Mouse (Mus musculus): ENCODE measurements around the gene Rhog. TPM values are rescaled to one million over a fixed set of nuclear protein-coding genes. Genes with fewer than 3 reads are reported as not detected.
A peak's percentile ranks its signal among the peaks of the same experiment; 100 is the strongest.

Gene Rhog
- polyA plus RNA-seq, 1 experiment from 2014 or later: 66.6 TPM

DNA sequence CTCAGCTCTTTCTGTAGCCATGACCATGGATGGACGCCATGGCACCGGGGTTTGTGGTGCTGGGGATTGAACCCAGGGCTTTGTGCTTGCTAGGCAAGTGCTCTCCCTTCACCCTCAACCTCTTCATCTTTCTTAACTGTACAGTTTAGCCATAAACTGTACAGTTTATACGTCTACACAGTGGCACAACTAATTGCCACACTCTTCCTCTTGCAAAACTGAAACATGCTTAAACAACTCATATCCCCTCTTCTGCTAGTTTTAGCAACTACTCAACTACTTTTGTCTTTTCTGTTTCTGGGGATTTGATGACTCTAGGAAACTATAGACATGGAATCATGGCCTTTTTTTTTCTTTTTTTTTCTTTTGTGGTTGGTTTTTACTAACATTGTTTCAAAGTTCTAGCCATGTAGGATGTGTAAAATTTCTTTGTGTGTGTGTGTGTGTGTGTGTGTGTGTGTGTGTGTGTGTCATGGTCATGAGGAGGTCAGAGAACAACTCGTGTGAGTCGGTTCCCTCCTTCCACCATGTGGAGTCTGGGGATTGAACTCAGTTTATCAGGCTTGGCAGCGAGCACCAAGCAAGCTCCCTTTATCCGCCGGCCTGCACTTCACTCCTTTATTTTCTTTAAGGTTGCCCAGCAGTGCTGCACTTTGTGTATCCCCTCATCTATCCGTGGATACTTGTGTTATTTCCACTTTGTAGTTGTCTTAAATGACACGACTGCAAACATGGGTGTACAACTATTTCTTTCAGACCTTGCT is 4.0 kb upstream of the Rhog start:
- H3K9me3 ChIP-seq (ENCODE audit: control insufficient read depth, low read length): no peaks in the 10 kb centered on the region

DNA sequence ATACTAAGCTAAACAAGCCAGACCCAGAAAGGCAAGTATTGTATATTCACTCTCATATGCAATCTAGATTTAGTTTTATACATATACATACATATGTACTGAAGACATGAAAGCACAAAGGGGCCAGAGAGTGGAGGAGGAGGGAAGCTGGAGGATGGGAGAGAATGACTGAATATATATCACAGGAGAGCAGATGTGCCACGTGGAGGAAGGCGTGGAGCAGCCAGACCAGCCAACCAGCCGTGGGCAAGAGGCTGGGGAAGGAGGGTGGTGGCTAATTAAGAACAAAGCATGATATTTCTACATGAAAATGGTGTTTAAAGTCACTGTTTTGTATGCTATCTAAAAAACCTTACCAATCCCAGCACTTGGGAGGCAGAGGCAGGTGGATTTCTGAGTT is 2.9 kb upstream of the Rhog start:
- H3K4me1 ChIP-seq (ENCODE audit: control insufficient read depth, insufficient read depth, low read length): no peaks in the 10 kb centered on the region
- H3K4me2 ChIP-seq (ENCODE audit: low read depth, low read length): no peak overlapping the region
- no peak for DNase-seq (ENCODE audit: low spot score)
- no peaks in the 10 kb centered on the region for H3K27me3 ChIP-seq (replicated peaks; ENCODE audit: control insufficient read depth, insufficient read depth, low read length)
- no peaks in the 10 kb centered on the region for H3K9me3 ChIP-seq (ENCODE audit: control insufficient read depth, low read length)
- no peaks in the 10 kb centered on the region for H3K36me3 ChIP-seq (ENCODE audit: control insufficient read depth, insufficient read depth, low read length)
- no peak overlapping the region for H3K27ac ChIP-seq (replicated peaks; ENCODE audit: low read depth, low read length)
- H3K4me3 ChIP-seq (ENCODE audit: low read depth, low read length): no peak overlapping the region
- no peak for ATAC-seq (ENCODE audit: low read depth)
- WGBS: 73% methylated on average over 3 of the region's 3 CpGs
- H3K9ac ChIP-seq (ENCODE audit: low read depth, low read length): no peak overlapping the region

More for the DNA sequence above, 4.0 kb upstream of the Rhog start:
- WGBS: 80% methylated on average over 10 of the region's 10 CpGs
- Histone ChIP-seq H3K4me2 (ENCODE audit: low read depth, low read length) (no peak overlapping the region), H3K27ac (replicated peaks; ENCODE audit: low read depth, low read length) (no peak overlapping the region), H3K9ac (ENCODE audit: low read depth, low read length) (no peak overlapping the region), H3K4me1 (ENCODE audit: control insufficient read depth, insufficient read depth, low read length) (no peaks in the 10 kb centered on the region), H3K27me3 (replicated peaks; ENCODE audit: control insufficient read depth, insufficient read depth, low read length) (no peaks in the 10 kb centered on the region), H3K36me3 (ENCODE audit: control insufficient read depth, insufficient read depth, low read length) (no peaks in the 10 kb centered on the region), H3K4me3 (ENCODE audit: low read depth, low read length) (no peak overlapping the region)
- ATAC-seq (ENCODE audit: low read depth) (no peak), DNase-seq (ENCODE audit: low spot score) (no peak)

DNA sequence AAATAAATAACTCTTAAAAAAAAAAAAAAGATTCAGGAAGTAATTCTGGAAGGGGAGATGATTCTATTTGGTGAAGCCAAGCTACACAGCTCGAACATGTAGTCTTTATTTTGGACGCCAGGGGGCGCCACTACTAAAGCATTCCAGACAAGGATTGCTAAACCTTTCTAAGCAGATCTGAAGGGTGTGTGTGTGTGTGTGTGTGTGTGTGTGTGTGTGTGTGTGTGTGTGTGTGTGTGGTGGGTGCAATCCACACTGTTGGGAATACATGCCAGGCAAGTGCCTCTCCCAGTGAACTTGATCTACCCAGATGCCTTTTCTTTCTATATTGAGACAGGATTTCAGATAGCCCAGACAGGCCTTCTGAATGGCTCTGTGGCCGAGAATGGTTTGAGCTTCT is 2.3 kb upstream of the Rhog start:
- Histone ChIP-seq H3K4me1 (ENCODE audit: control insufficient read depth, insufficient read depth, low read length) (no peaks in the 10 kb centered on the region), H3K9me3 (ENCODE audit: control insufficient read depth, low read length) (no peaks in the 10 kb centered on the region), H3K4me3 (ENCODE audit: low read depth, low read length) (no peak overlapping the region), H3K4me2 (ENCODE audit: low read depth, low read length) (no peak overlapping the region), H3K27me3 (replicated peaks; ENCODE audit: control insufficient read depth, insufficient read depth, low read length) (no peaks in the 10 kb centered on the region), H3K9ac (ENCODE audit: low read depth, low read length) (no peak overlapping the region), H3K36me3 (ENCODE audit: control insufficient read depth, insufficient read depth, low read length) (no peaks in the 10 kb centered on the region), H3K27ac (replicated peaks; ENCODE audit: low read depth, low read length) (no peak overlapping the region)
- DNase-seq (ENCODE audit: low spot score) (peak; percentile 62), ATAC-seq (ENCODE audit: low read depth) (peak; percentile 64)
- WGBS: 20% methylated on average over 4 of the region's 4 CpGs

DNA sequence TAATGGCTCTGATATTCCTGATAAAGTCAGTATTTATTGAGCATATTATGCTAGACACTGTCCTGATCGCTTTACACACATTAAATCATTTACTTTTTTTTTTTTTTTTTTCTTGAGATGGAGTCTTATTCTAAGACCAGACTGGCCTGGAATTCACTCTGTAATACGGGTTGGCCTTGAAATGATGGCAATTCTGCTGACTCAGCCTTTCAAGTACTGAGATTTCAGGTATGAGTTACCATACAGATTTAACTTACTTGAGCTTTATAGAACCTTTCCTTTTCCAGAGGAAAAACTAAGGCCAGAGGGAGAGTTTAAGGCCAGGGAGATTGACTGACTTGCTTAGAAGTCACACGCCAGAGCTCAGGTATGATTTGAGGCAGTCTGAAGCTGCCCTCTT is 782 bp upstream of the Rhog start:
- H3K4me1 ChIP-seq (ENCODE audit: control insufficient read depth, insufficient read depth, low read length): no peaks in the 10 kb centered on the region
- no peaks in the 10 kb centered on the region for H3K36me3 ChIP-seq (ENCODE audit: control insufficient read depth, insufficient read depth, low read length)
- H3K27me3 ChIP-seq (replicated peaks; ENCODE audit: control insufficient read depth, insufficient read depth, low read length): no peaks in the 10 kb centered on the region
- DNase-seq (ENCODE audit: low spot score) (no peak), ATAC-seq (ENCODE audit: low read depth) (no peak)
- 67% methylated on average over 3 of the region's 3 CpGs for WGBS
- no peak overlapping the region for H3K4me2 ChIP-seq (ENCODE audit: low read depth, low read length)
- H3K9me3 ChIP-seq (ENCODE audit: control insufficient read depth, low read length): no peaks in the 10 kb centered on the region
- no peak overlapping the region for H3K27ac ChIP-seq (replicated peaks; ENCODE audit: low read depth, low read length)
- no peak overlapping the region for H3K9ac ChIP-seq (ENCODE audit: low read depth, low read length)
- H3K4me3 ChIP-seq (ENCODE audit: low read depth, low read length): no peak overlapping the region

DNA sequence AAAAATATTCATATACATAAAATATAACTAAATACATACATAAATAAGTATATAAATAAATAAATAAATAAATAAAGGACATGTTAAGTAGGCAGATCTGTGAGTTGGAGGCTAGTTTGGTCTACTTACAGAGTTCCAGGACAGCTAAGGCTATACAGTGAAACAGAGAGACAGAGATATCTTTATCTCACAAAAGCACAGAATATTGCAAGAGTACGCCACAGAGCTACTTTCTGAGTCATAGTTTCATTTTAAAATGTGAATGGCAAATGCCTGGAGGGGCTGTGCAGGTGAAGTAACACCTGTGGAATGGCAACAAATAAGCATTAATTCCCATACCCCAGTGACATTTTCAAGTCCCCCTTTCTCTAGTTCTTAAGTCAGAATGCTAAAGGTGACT is 2.2 kb downstream of the Rhog start:
- Histone ChIP-seq H3K9ac (ENCODE audit: low read depth, low read length) (no peak overlapping the region), H3K9me3 (ENCODE audit: control insufficient read depth, low read length) (no peaks in the 10 kb centered on the region), H3K4me1 (ENCODE audit: control insufficient read depth, insufficient read depth, low read length) (peaks cover under 1% of the 10 kb centered on the region; the same call in 1 of the 2 replicates), H3K27me3 (replicated peaks; ENCODE audit: control insufficient read depth, insufficient read depth, low read length) (no peaks in the 10 kb centered on the region), H3K27ac (replicated peaks; ENCODE audit: low read depth, low read length) (no peak overlapping the region), H3K4me3 (ENCODE audit: low read depth, low read length) (no peak overlapping the region), H3K36me3 (ENCODE audit: control insufficient read depth, insufficient read depth, low read length) (no peaks in the 10 kb centered on the region), H3K4me2 (ENCODE audit: low read depth, low read length) (no peak overlapping the region)
- DNase-seq (ENCODE audit: low spot score) (no peak), ATAC-seq (ENCODE audit: low read depth) (no peak)
- WGBS: 73% methylated on average over 1 of the region's 1 CpGs

DNA sequence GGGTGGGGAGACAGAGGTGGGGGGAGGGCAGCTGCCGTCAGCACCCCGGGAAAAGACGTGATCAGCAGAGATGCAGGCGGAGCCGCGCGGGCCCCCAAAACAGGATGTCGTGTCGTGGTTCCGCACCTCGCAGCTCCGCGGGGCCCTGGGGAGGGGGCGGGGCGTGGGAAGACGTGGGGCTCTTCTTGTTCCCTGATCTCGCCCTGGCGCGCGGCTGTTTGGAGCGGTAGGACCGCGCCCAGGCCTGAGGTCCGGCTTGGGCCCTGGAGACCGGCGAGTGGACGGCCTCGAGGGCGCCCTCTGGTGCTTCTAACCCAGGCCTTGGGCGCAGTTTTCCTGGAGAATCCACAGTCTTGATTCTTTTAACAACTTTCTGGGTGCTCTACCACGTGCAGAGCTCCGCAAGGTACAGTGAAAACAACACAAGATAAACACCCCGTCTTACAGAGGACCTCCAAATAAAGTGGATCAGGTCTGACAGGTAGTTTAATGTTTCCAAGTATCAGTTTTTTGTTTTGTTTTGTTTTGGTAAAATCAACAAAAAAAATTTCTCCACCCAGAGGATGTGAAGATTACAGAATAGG is 5.1 kb downstream of the Rhog start:
- DNase-seq (ENCODE audit: low spot score) (peak; percentile 90), ATAC-seq (ENCODE audit: low read depth) (peak; percentile 75)
- H3K4me1 ChIP-seq (ENCODE audit: control insufficient read depth, insufficient read depth, low read length): peaks cover 29% of the 10 kb centered on the region
- H3K27ac ChIP-seq (replicated peaks; ENCODE audit: low read depth, low read length): peak overlapping the region; percentile 98
- H3K4me3 ChIP-seq (ENCODE audit: low read depth, low read length): peak overlapping the region; percentile 88
- H3K9me3 ChIP-seq (ENCODE audit: control insufficient read depth, low read length): no peaks in the 10 kb centered on the region
- WGBS: 1% methylated on average over 31 of the region's 33 CpGs
- H3K27me3 ChIP-seq (replicated peaks; ENCODE audit: control insufficient read depth, insufficient read depth, low read length): no peaks in the 10 kb centered on the region
- peak overlapping the region; percentile 81 for H3K4me2 ChIP-seq (ENCODE audit: low read depth, low read length)
- H3K36me3 ChIP-seq (ENCODE audit: control insufficient read depth, insufficient read depth, low read length): no peaks in the 10 kb centered on the region
- H3K9ac ChIP-seq (ENCODE audit: low read depth, low read length): peak overlapping the region; percentile 89

DNA sequence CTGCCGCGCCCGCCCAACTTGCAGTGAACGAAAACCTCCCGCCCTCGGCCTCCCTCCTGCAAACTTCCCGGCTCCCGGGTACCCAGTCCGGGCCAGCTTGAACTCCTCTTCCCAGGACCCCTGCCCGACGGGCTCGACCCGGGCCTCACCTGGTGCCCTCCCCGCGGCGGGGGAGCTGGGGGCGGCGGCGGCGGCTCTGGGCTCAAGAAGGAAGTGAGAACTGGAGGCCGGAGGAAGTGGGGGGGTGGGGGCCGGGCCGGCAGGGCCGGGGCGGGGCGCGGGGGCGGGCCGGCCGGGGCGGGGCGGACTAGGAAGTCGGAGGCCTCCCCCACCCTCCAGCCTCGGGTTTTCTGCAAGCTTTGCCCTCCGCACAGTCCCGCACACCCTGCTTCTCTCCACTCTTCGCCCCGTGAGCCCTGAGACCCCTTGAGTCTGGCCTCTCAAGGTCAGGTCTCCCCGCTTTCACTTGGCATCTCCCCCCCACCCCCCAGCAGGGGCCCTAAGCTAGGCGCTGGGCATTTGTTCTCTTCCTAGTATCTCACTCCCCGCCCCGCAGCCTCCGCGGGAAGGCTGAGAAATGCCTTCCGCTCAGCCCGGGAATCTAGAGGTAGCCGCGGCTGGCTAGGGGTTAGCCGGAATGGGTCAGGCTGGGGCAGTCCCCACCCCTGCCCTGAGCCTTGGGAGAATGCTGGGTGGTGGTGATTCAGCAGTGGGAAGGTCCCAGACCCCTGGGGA is 5.8 kb downstream of the Rhog start:
- DNase-seq (ENCODE audit: low spot score): peak; percentile 89
- under 1% methylated on average over 17 of the region's 49 CpGs for WGBS
- peaks cover 30% of the 10 kb centered on the region for H3K4me1 ChIP-seq (ENCODE audit: control insufficient read depth, insufficient read depth, low read length)
- H3K4me2 ChIP-seq (ENCODE audit: low read depth, low read length): peak overlapping the region; percentile 81
- no peaks in the 10 kb centered on the region for H3K36me3 ChIP-seq (ENCODE audit: control insufficient read depth, insufficient read depth, low read length)
- ATAC-seq (ENCODE audit: low read depth): peak; percentile 86
- H3K9ac ChIP-seq (ENCODE audit: low read depth, low read length): peak overlapping the region; percentile 89
- no peaks in the 10 kb centered on the region for H3K27me3 ChIP-seq (replicated peaks; ENCODE audit: control insufficient read depth, insufficient read depth, low read length)
- H3K9me3 ChIP-seq (ENCODE audit: control insufficient read depth, low read length): no peaks in the 10 kb centered on the region
- H3K27ac ChIP-seq (replicated peaks; ENCODE audit: low read depth, low read length): peak overlapping the region; percentile 98
- H3K4me3 ChIP-seq (ENCODE audit: low read depth, low read length): peak overlapping the region; percentile 88

DNA sequence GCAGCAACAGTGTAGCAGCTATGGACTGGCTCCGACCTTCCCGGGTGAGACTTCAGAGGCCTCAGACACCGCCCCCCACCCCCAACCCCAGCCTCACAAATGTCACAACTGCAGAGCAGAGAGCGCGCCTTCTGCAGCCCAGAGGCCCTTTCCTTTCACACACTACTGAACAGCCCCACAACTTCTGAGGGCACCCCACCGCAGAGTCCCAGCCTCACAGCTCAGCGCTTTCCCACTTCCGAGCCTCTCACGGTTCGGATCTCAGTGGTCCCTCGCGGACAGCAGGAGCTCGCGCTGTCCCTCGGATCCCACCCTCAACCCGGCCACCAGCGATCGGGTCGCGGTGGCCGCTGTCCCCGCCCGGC is 6.3 kb downstream of the Rhog start:
- H3K9me3 ChIP-seq (ENCODE audit: control insufficient read depth, low read length): no peaks in the 10 kb centered on the region
- no peaks in the 10 kb centered on the region for H3K36me3 ChIP-seq (ENCODE audit: control insufficient read depth, insufficient read depth, low read length)
- ATAC-seq (ENCODE audit: low read depth) (peak; percentile 39), DNase-seq (ENCODE audit: low spot score) (peak; percentile 48)
- H3K9ac ChIP-seq (ENCODE audit: low read depth, low read length): peak overlapping the region; percentile 89
- H3K4me3 ChIP-seq (ENCODE audit: low read depth, low read length): peak overlapping the region; percentile 88
- peak overlapping the region; percentile 81 for H3K4me2 ChIP-seq (ENCODE audit: low read depth, low read length)
- peaks cover 30% of the 10 kb centered on the region for H3K4me1 ChIP-seq (ENCODE audit: control insufficient read depth, insufficient read depth, low read length)
- H3K27ac ChIP-seq (replicated peaks; ENCODE audit: low read depth, low read length): peak overlapping the region; percentile 98
- H3K27me3 ChIP-seq (replicated peaks; ENCODE audit: control insufficient read depth, insufficient read depth, low read length): no peaks in the 10 kb centered on the region
- WGBS: 0% methylated on average over 9 of the region's 23 CpGs

Data from embryonic facial prominence, embryonic 14.5 days (tissue).